Mouse (Mus musculus): ENCODE data around the gene Grap2.

GRCm38 (mm10) chr15:80664444-80664843, 92.0 kb downstream of the Grap2 start:
- TF ChIP-seq POLR2AphosphoS5 (IDR thresholded peaks at IDR 0.05; ENCODE audit: borderline replicate concordance, low read depth, low read length), result no peak
- TF ChIP-seq CTCF (IDR thresholded peaks at IDR 0.05 in 2 of 3, conservative IDR thresholded peaks at IDR 0.05 in 1 of 3; ENCODE audit: control insufficient read depth in 1 of 3, insufficient read depth in 1 of 3, low read depth in 2 of 3, low read length in 3 of 3, poor library complexity in 1 of 3, severe bottlenecking in 1 of 3), result no peak
- TF ChIP-seq CHD1 (IDR thresholded peaks at IDR 0.05; ENCODE audit: low read depth, low read length), result no peak
- TF ChIP-seq TAL1 (IDR thresholded peaks at IDR 0.05; ENCODE audit: low read length), result no peak
- TF ChIP-seq CHD2 (IDR thresholded peaks at IDR 0.05; ENCODE audit: low read length), result no peak

All from MEL (cell line).